Mouse (Mus musculus) liver, embryonic 12.5 days (tissue): ENCODE results near the gene Tmem262. TPM values are rescaled to one million over a fixed set of nuclear protein-coding genes. Genes with fewer than 3 reads are reported as not detected.

ENCODE experiments used
- ATAC-seq: fragments of 200-750 bp; cut with Nextera tagmentation; 2 replicates; pipeline ENCODE4 v1.8.0; 2017; ENCODE audit warnings: moderate number of reproducible peaks, mild to moderate bottlenecking, moderate library complexity
- H3K27ac ChIP-seq: fragments of 300-500 bp; sonication (generic); 2 replicates; pipeline ENCODE4 v1.5.1; 2016; ENCODE audit warnings: mild to moderate bottlenecking
- H3K27me3 ChIP-seq: fragments of 300-500 bp; sonication (generic); replicated peaks from 2 replicates; pipeline ENCODE4 v1.6.1; 2016; ENCODE audit warnings: mild to moderate bottlenecking, moderate library complexity
- H3K36me3 ChIP-seq: fragments of 300-500 bp; sonication (generic); 2 replicates; pipeline ENCODE4 v1.6.1; 2016; ENCODE audit warnings: mild to moderate bottlenecking, moderate library complexity
- H3K4me1 ChIP-seq: fragments of 300-500 bp; sonication (generic); 2 replicates; pipeline ENCODE4 v1.6.1; 2016
- H3K4me2 ChIP-seq: fragments of 300-500 bp; sonication (generic); 2 replicates; pipeline ENCODE4 v1.6.1; 2016; ENCODE audit warnings: mild to moderate bottlenecking, moderate library complexity
- H3K4me3 ChIP-seq: fragments of 300-500 bp; sonication (generic); 2 replicates; pipeline ENCODE4 v1.5.1; 2016; ENCODE audit warnings: mild to moderate bottlenecking, moderate library complexity
- H3K9ac ChIP-seq: fragments of 300-500 bp; sonication (generic); 2 replicates; pipeline ENCODE4 v1.6.1; 2016; ENCODE audit warnings: mild to moderate bottlenecking, moderate library complexity
- H3K9me3 ChIP-seq: fragments of 300-500 bp; sonication (generic); replicated peaks from 2 replicates; pipeline ENCODE4 v1.6.1; 2016; ENCODE audit warnings: mild to moderate bottlenecking, moderate library complexity
- WGBS: fragments of 180-500 bp; shearing (Covaris S2); methylation state at CpG from one replicate; pipeline ENCODE4 v1.1.7; 2016; ENCODE audit not compliant: insufficient replicate concordance; 5-methylcytosine and 5-hydroxymethylcytosine counted together
- polyA plus RNA-seq: library from polyadenylated mRNA; unstranded; fragments of >200 nt; fragmentation: Nextera tagmentation; extraction: Ambion mirVana; gene quantifications from 2 replicates; pipeline ENCODE4 v1.2.1, GENCODE M21; 2016

The Tmem262 gene
- polyA plus RNA-seq, 1 experiment from 2014 or later = not detected

DNA sequence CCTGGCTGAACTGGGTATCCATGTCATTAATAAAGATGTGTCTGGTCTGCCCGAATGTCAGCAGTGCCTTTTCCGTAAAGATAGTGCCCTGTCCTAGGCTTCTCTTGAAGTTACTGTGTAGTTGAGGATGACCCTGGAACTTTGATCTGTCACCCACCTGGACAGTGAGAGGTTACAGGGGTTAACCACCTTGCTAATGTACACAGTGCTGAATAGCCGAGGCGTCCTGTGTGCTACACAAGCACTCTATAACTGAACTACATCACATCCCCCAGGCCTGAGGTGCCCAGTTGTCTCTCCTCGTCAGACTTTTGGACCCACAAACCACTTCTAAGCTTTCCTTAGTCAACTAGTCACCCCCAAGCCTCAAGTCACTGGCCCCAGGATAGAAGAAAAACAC, 17.4 kb upstream of the Tmem262 start:
- Histone ChIP-seq H3K9ac (peak overlapping the region; percentile 96), H3K27me3 (no peaks in the 10 kb centered on the region), H3K27ac (peak overlapping the region; percentile 99), H3K4me3 (peak overlapping the region; percentile 92), H3K36me3 (peaks cover 28% of the 10 kb centered on the region), H3K4me1 (peaks cover 62% of the 10 kb centered on the region), H3K9me3 (no peaks in the 10 kb centered on the region), H3K4me2 (peak overlapping the region; percentile 100)
- WGBS = 50% methylated on average over 5 of the region's 5 CpGs
- no peak for ATAC-seq

DNA sequence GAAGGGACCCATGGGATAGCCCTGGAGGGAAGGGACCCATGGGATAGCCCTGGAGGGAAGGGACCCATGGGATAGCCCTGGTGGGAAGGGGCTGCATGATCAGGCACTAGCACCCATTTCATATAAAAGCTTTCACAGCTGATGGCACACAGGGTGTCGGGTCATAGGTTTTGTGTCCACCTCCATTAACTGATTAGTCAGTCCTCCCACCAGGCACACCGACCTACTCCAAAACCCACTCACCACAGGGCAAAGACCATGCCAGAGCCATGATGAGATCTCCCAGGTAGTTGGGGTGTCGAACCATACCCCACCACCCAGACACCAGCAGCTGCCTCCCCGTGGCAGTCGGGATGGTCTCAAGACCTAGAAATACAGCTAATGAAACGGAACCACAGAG, 16.8 kb upstream of the Tmem262 start:
- Histone ChIP-seq H3K4me2 (peak overlapping the region; percentile 100), H3K4me3 (peak overlapping the region; percentile 92; the same call in 1 of the 2 replicates), H3K9ac (peak overlapping the region; percentile 96; the same call in 1 of the 2 replicates), H3K27me3 (no peaks in the 10 kb centered on the region), H3K27ac (no peak overlapping the region), H3K9me3 (no peaks in the 10 kb centered on the region), H3K36me3 (peaks cover 28% of the 10 kb centered on the region), H3K4me1 (peaks cover 67% of the 10 kb centered on the region)
- 84% methylated on average over 6 of the region's 6 CpGs for WGBS
- ATAC-seq = no peak

DNA sequence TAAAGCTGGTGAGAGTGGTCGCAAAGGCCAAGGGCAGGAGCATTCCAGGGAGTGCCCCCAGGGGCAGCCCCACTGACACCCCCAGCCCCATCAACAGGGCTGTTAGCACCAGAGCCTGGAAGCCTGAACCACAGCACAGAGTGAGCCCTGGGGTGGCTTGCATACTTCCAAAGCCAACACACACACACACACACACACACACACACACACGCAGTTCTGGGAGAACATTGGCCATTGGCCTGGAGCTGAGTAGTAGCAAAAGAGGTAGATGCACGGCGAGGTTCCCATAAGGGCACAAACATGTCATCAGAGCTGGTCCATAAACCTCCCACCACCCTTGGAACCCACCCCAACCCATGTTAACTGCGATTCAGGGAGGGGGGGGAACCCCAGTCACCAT, 13.3 kb upstream of the Tmem262 start:
- Histone ChIP-seq H3K9ac (peak overlapping the region; percentile 70), H3K9me3 (no peaks in the 10 kb centered on the region), H3K4me3 (peak overlapping the region; percentile 60), H3K4me2 (peak overlapping the region; percentile 95), H3K27ac (peak overlapping the region; percentile 77), H3K36me3 (peaks cover 40% of the 10 kb centered on the region), H3K27me3 (no peaks in the 10 kb centered on the region), H3K4me1 (peaks cover 54% of the 10 kb centered on the region)
- WGBS = 43% methylated on average over 5 of the region's 5 CpGs
- no peak for ATAC-seq

DNA sequence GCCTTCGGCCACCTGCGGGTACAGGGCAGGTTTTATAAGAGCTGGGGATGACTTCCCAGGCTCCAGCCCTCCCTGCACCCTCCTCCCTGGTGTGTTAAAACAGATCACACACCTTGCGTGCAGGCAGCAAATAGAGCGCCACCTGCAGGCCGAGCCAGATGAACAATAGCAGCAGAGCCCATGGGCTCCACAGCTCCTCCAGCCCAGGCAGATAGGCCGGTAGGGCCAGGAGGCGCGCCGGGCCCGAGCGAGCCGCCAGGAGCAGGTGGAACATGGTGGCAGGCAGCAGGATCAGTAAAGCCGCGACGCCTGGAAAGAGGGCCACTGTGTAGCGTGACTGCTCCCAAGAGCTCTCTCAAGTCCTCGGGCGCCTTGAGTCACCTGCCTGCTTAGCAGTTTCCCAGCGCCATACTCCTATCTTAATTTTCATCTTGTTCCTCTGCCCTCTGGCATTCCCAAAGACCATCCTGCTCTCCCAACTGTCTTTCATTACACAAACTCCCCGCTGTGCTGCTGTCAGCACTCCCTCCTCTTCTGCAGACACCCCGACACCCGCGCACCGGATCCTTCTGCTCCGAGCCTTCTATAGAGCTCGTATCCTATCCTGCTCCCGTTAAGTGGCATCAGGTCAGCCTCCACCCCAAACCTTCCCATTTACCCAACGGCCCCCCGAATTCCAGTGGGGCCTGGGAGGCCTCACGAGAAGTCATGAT, 12.7 kb upstream of the Tmem262 start:
- peaks cover 49% of the 10 kb centered on the region for H3K4me1 ChIP-seq
- peak overlapping the region; percentile 77 for H3K27ac ChIP-seq
- no peaks in the 10 kb centered on the region for H3K27me3 ChIP-seq
- H3K9me3 ChIP-seq = no peaks in the 10 kb centered on the region
- H3K4me2 ChIP-seq = peak overlapping the region; percentile 95
- H3K36me3 ChIP-seq = peaks cover 41% of the 10 kb centered on the region
- peak; percentile 72 for ATAC-seq
- peak overlapping the region; percentile 70 for H3K9ac ChIP-seq
- H3K4me3 ChIP-seq = peak overlapping the region; percentile 60
- under 1% methylated on average over 30 of the region's 30 CpGs for WGBS

DNA sequence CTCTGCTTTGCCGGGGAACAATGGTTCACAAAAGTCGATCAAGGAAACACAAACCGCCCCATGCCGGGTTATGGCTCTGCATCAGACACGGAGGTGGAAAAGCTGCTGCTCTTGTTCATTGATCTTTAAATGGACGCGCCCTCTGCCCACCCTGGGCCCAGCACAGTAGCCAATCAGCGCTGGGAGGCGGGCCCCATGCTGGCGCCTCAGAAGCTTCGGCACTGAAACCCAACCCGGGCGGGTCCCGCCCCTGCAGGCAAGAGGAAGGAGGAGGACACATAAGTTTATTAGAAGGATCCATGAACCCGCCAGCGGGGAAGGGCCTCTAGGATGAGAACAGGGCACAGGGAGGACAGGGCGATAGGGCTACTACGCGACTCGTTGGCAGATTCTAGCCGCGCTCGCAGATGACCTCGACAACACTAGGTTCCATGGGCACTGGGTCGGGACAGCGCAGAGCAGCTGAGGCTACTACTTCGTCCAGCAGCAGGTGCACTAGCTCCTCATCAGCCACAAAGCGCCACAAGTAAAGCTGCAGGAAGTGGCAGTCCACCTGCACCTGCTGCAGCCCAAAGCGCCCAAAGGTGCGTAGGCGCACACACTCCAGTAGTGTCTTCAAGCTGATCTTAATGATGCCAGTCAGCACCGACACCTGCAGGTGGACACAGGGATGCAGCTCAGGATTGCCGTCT, 12.0 kb upstream of the Tmem262 start, which contains the start of gene Tm7sf2:
Tm7sf2 (minus strand) TSS at position 650 of the 692 bp plus-strand sequence.
- H3K9me3 ChIP-seq = no peaks in the 10 kb centered on the region
- peak within 1 kb of the TSS; percentile 60 for H3K4me3 ChIP-seq
- peak; percentile 91 for ATAC-seq
- 14% methylated on average over 33 of the region's 33 CpGs for WGBS
- no peaks in the 10 kb centered on the region for H3K27me3 ChIP-seq
- peaks cover 42% of the 10 kb centered on the region for H3K4me1 ChIP-seq
- peak within 1 kb of the TSS; percentile 95 for H3K4me2 ChIP-seq
- peak within 1 kb of the TSS; percentile 77 for H3K27ac ChIP-seq
- H3K36me3 ChIP-seq = peaks cover 46% of the 10 kb centered on the region
- H3K9ac ChIP-seq = peak within 1 kb of the TSS; percentile 70

DNA sequence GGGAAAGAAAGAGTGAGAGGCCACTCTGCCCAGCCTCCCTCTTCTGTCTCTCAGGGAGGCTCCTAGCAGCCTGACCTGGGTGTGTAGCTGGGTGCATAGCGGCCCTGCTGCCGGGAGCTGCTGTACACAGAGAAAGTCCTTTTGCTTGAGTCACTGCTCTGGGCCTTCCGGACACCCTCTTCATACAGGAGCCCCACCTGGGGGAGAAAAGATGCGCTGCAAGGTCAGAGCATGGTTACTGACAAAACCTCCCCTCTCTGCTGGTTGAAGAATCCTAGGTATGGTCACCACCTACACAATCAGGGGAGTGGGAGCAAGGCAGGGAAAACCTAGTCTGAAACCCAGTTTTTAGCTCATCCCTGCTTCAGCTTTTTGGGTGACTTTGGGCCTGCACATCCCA, 10.9 kb upstream of the Tmem262 start:
- H3K36me3 ChIP-seq = peaks cover 49% of the 10 kb centered on the region
- no peaks in the 10 kb centered on the region for H3K9me3 ChIP-seq
- 79% methylated on average over 4 of the region's 4 CpGs for WGBS
- 0 out of 2 replicates have a peak overlapping the region, but pooled peaks have one; percentile 4 for H3K27ac ChIP-seq
- H3K4me1 ChIP-seq = peaks cover 32% of the 10 kb centered on the region
- no peak for ATAC-seq
- no peaks in the 10 kb centered on the region for H3K27me3 ChIP-seq
- no peak overlapping the region for H3K9ac ChIP-seq
- no peak overlapping the region for H3K4me2 ChIP-seq
- no peak overlapping the region for H3K4me3 ChIP-seq

DNA sequence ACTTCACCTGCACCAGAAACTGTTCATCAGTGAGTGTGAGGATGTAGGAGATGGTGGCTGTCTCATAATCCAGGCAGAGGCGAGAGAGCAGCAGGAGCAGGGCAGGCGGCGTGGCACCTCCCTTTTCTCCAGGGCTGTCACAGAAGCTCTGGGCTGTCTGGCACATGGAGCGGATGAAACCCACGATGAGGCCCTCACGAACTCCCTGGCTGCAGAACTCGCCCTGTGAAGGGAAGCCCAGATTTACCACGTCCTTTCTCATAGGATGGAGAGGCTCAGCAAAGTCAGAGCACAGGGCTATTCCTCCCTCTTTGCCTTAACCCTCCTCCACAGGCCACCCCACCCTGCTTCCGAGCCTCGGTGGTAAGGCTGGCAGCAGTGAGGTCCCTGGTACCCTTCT, 10.0 kb upstream of the Tmem262 start:
- ATAC-seq = no peak
- 85% methylated on average over 10 of the region's 10 CpGs for WGBS
- H3K4me3 ChIP-seq = no peak overlapping the region

DNA sequence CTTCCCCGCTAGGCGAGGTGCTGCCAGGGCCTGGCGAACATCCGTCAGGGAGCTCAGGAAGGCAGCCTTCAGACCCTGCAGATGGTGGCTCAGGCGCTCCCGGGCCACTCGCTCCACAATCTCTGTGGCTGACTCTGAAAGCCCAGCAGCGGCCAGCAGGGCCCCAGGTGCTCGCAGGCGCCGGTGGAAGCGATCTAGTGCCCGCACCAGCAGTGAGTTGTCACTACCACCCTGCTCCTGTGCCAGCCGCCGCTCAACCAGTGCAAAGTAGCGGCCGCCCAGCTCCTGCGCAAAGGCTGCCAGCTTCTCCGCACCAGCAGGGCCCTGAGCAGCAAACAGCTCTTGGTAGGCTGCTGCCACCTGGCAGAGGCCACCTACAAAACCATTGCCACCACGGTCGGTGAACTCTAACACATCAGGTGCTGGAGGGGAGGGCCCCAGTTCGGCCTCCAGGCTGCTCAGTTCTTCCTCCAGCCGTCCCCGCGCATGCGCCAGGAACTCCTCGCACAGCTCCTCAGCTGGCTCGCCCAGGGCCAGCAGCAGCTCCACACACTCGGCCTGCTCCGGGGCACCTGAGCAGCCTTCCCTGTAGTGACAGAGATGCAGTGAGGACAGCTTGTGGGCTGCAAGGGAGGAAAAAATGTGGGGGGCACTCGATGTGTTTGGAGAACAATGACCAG, 9.1 kb upstream of the Tmem262 start:
- no peak overlapping the region for H3K27ac ChIP-seq
- no peak overlapping the region for H3K4me3 ChIP-seq
- no peak overlapping the region for H3K9ac ChIP-seq
- no peaks in the 10 kb centered on the region for H3K27me3 ChIP-seq
- peaks cover 38% of the 10 kb centered on the region for H3K4me1 ChIP-seq
- 86% methylated on average over 31 of the region's 31 CpGs for WGBS
- no peak overlapping the region for H3K4me2 ChIP-seq
- ATAC-seq = no peak
- H3K36me3 ChIP-seq = peaks cover 64% of the 10 kb centered on the region
- no peaks in the 10 kb centered on the region for H3K9me3 ChIP-seq

More for the DNA sequence above, 10.0 kb upstream of the Tmem262 start:
- no peak overlapping the region for H3K4me2 ChIP-seq
- H3K9me3 ChIP-seq = no peaks in the 10 kb centered on the region
- H3K27ac ChIP-seq = no peak overlapping the region
- peaks cover 32% of the 10 kb centered on the region for H3K4me1 ChIP-seq
- no peak overlapping the region for H3K9ac ChIP-seq
- peaks cover 57% of the 10 kb centered on the region for H3K36me3 ChIP-seq
- no peaks in the 10 kb centered on the region for H3K27me3 ChIP-seq

DNA sequence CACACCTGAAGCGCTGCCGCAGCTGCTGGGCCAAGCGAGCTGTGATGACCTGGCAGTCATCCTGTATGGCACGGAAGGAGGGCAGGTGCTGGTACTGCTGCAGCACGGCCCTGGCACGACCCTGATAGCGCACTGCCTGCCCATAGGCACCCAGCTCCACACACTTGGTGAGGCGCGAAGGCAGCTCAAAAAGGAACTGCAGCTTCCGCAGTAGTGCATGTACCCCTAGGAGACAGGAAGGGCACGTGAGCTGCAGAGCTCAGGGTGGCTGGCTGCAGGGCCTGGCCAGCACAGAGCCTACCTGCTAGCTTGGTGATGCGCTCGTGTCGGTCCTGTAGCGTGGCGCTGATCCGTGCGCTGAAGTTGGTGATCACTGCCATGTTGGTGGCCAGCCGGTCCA, 8.6 kb upstream of the Tmem262 start:
- ATAC-seq = no peak
- no peak overlapping the region for H3K27ac ChIP-seq
- 86% methylated on average over 19 of the region's 19 CpGs for WGBS
- H3K36me3 ChIP-seq = peaks cover 64% of the 10 kb centered on the region
- no peak overlapping the region for H3K4me3 ChIP-seq
- no peak overlapping the region for H3K4me2 ChIP-seq
- no peaks in the 10 kb centered on the region for H3K27me3 ChIP-seq
- H3K9me3 ChIP-seq = no peaks in the 10 kb centered on the region
- peaks cover 38% of the 10 kb centered on the region for H3K4me1 ChIP-seq
- H3K9ac ChIP-seq = no peak overlapping the region

DNA sequence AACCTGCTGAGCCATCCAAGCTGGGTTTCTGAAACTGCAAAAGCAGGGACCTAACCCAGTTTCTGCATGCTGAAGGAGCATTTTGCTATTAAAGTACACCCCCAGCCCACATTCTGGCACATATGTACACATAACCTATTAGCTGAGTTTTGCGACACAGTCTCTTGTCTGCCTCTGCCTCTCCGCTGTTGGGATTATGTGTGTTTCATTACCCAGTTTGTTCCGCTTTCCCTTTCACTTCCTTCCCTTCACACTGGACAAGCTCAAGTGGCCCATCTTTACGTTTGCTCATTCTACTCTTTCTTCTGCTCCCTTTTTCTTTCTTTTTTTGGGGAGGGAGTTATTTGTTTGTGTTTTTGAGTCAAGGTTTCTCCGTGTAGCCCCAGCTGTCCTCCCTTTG, 5.9 kb upstream of the Tmem262 start:
- H3K4me2 ChIP-seq = no peak overlapping the region
- H3K27me3 ChIP-seq = no peaks in the 10 kb centered on the region
- no peak overlapping the region for H3K27ac ChIP-seq
- H3K4me1 ChIP-seq = peaks cover 31% of the 10 kb centered on the region
- WGBS = 87% methylated on average over 5 of the region's 5 CpGs
- H3K9ac ChIP-seq = no peak overlapping the region
- peaks cover 57% of the 10 kb centered on the region for H3K36me3 ChIP-seq
- ATAC-seq = no peak
- H3K4me3 ChIP-seq = no peak overlapping the region
- no peaks in the 10 kb centered on the region for H3K9me3 ChIP-seq

DNA sequence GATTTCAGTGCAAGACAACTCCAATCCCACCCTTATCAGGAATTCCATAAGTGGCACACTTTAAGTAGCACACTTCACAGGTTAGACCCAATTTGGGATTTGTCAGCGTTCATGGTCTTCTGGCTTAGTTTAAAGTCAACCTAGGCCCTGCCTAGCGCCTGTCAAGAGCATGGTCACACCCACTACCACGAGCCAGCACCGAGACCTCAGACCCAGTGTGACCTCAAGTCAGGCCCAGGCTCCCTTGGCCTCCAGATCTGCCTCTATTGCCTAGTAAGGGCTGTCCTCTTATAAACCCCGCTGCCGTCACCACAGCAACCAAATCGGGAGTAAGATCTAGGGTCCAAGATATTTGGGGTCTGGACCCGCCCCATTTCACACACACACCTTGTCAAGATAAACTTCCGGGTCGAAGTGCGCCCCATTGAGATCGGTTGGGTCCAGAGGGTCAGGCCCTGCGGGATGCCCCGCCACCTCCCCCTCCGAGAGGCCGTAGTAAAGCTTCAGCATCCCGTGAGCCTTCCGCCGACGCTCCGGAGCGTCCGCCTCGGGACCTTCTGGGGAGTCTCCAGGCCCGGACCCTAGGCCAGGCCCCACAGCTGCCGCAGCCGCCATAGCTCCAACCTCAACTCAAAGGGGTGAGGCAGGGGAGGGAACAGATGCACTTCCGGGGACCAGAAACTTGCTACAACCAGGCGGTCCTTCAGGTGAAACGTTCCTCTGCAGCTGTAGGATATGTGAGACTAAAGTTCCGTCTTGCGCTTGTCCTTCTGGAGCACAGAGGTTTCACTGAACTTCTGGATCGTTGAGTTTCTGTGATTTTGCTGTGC, 3.1 kb upstream of the Tmem262 start, which contains the start of gene Vps51:
Vps51 (minus strand) TSS at position 668 of the 830 bp plus-strand sequence.
- peaks cover 50% of the 10 kb centered on the region for H3K36me3 ChIP-seq
- ATAC-seq = peak; percentile 86

More for the DNA sequence above, 3.1 kb upstream of the Tmem262 start, which contains the start of gene Vps51:
- Histone ChIP-seq H3K4me2 (peak within 1 kb of the TSS; percentile 83), H3K9me3 (no peaks in the 10 kb centered on the region), H3K27me3 (no peaks in the 10 kb centered on the region), H3K27ac (peak within 1 kb of the TSS; percentile 80), H3K4me3 (peak within 1 kb of the TSS; percentile 80), H3K4me1 (peaks cover 28% of the 10 kb centered on the region), H3K9ac (peak within 1 kb of the TSS; percentile 72)
- WGBS = 1% methylated on average over 33 of the region's 33 CpGs
